Mouse (Mus musculus): ENCODE measurements at regions not wholly inside any gene's neighbourhood (a gene's known extent, or its start where the extent isn't known, plus 50 kb on each side); places are given as distances from the start of the nearest gene placed in this dataset.

DNA sequence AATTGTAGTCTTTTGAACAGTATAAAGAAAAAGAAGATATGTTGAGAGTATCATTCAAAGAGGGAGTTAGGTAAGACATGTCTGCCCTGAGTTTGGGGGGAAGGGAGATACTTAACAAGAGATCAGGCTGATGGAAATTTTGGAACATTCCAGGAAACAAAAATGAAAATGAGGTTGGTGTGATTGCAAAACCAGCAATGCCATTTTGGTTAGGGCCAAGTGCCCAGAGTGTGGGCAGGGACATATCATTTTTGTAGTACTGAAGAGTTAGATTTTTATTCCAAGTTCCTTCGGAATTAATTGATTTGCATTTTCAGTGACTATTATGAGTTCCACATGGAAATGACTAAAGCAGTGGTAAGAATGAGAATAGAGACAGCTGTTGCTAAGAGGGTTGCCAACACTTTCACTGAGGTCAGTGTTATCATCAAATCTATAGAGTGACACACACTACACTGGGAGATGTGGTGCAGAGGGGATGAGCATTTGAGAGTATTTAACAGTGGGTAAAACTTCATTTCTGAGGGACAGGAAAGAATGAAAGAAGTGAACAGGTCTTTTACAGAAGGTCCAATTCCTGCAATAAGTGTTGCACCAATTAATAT is 105.1 kb upstream of the Erbb4 start:
- no peak for ATAC-seq (ENCODE audit: insufficient number of reproducible peaks, insufficient read depth, low FRiP score, low read depth)
- Histone ChIP-seq H3K9me3 (ENCODE audit: control insufficient read depth, low read depth, low read length) (no peaks in the 10 kb centered on the region), H3K4me3 (ENCODE audit: low read depth, low read length) (no peak overlapping the region), H3K4me1 (ENCODE audit: control insufficient read depth, insufficient read depth, low read length) (no peaks in the 10 kb centered on the region), H3K9ac (replicated peaks; ENCODE audit: low read depth, low read length) (no peak overlapping the region), H3K27ac (ENCODE audit: low read length) (no peak overlapping the region), H3K27me3 (ENCODE audit: control insufficient read depth, insufficient read depth, low read length) (no peaks in the 10 kb centered on the region), H3K36me3 (ENCODE audit: control insufficient read depth, insufficient read depth, low read length) (no peaks in the 10 kb centered on the region), H3K4me2 (replicated peaks; ENCODE audit: low read depth, low read length) (no peak overlapping the region)
- 92% methylated on average over 1 of the region's 1 CpGs for WGBS

DNA sequence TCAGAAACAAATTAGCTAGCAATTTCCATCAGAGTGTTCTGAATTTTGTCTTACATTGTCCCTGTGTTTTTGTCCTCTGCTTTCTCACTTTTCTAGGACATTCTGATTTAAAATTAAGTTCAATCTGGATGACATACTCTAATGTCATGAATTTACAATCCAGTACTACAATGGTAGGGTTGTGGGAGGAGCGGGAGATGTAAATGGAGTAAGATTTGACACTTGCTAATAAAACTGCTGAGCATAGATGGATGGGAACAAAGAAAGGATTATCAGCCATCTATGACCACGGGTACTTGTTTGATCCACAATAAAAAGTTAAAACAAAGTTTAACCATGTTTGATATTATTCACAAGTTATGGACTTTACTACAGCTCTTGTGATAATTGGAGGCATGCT is 94.9 kb upstream of the Erbb4 start:
- H3K4me1 ChIP-seq (ENCODE audit: control insufficient read depth, insufficient read depth, low read length), result no peaks in the 10 kb centered on the region
- H3K36me3 ChIP-seq (ENCODE audit: control insufficient read depth, insufficient read depth, low read length), result no peaks in the 10 kb centered on the region
- no peak overlapping the region for H3K9ac ChIP-seq (replicated peaks; ENCODE audit: low read depth, low read length)
- H3K9me3 ChIP-seq (ENCODE audit: control insufficient read depth, low read depth, low read length), result no peaks in the 10 kb centered on the region
- H3K27ac ChIP-seq (ENCODE audit: low read length), result no peak overlapping the region
- no peak overlapping the region for H3K4me2 ChIP-seq (replicated peaks; ENCODE audit: low read depth, low read length)
- no peak for ATAC-seq (ENCODE audit: insufficient number of reproducible peaks, insufficient read depth, low FRiP score, low read depth)
- no peaks in the 10 kb centered on the region for H3K27me3 ChIP-seq (ENCODE audit: control insufficient read depth, insufficient read depth, low read length)
- no peak overlapping the region for H3K4me3 ChIP-seq (ENCODE audit: low read depth, low read length)
- WGBS, result 66% methylated on average over 2 of the region's 2 CpGs

DNA sequence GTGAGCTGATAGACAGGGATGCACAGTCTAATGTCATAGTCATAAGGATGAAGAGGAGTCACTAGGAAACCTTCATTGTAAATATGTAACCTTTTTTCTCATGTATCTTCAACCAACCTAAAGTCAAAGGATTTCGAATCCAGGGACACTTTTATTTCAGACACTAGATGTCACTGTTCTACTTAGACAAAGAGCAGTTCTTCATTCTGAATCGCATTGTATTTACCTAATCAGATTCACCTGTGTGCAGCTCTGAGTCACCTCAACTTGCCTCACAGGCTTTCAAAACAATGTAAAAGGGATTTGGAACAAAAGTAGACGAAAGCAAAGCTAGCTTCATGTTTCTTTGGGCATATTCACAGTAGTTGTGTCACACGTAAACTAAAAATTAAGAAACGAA is 57.3 kb upstream of the Erbb4 start:
- WGBS, result 50% methylated on average over 5 of the region's 5 CpGs
- H3K4me3 ChIP-seq (ENCODE audit: low read depth, low read length), result no peak overlapping the region
- H3K9me3 ChIP-seq (ENCODE audit: control insufficient read depth, low read depth, low read length), result no peaks in the 10 kb centered on the region
- H3K4me1 ChIP-seq (ENCODE audit: control insufficient read depth, insufficient read depth, low read length), result no peaks in the 10 kb centered on the region
- H3K4me2 ChIP-seq (replicated peaks; ENCODE audit: low read depth, low read length), result no peak overlapping the region
- H3K36me3 ChIP-seq (ENCODE audit: control insufficient read depth, insufficient read depth, low read length), result no peaks in the 10 kb centered on the region
- H3K9ac ChIP-seq (replicated peaks; ENCODE audit: low read depth, low read length), result no peak overlapping the region
- ATAC-seq (ENCODE audit: insufficient number of reproducible peaks, insufficient read depth, low FRiP score, low read depth), result 0 out of 2 replicates have a peak, but pooled peaks have one; percentile 23
- no peaks in the 10 kb centered on the region for H3K27me3 ChIP-seq (ENCODE audit: control insufficient read depth, insufficient read depth, low read length)
- no peak overlapping the region for H3K27ac ChIP-seq (ENCODE audit: low read length)

All from stomach, embryonic 14.5 days (tissue).